8 mouse cellular contexts compared by ENCODE assay signal in the genomic region with DNA sequence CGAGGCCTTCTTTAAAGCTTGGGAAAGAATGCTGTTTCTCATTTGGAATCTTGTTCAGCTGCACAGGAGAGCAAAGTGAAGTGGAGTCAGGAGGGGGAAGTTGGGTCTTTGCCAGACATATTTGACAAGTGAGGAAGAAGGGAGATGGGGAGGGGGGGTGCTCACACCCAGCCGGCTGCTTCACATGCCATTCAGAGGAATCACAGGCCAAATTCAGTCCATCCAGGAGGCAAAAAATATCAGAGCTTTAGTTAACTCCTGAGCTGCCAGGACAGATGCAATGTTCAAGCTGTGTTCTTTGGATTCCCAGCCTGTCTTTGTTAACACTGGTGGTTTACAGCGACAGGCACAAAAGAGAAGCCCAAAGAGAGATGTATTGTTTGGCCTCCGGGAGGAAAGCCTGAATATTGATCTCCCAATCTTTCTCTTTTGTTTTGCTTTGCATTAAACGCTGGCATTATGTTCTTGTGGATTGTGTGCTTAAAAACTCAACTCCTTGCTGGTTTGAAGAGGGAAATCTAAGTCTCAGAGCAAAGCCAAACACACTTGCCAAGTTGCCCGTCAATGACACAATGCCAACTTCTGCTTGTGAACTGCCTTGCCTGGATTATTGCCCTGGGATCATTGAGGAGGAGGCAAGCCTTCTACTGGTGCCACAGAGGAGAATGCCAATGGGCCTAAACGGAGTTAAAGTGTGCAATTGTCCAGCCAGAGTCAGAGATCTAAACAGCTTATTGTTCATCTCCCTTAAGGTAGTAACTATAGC.
DNase-seq lines count a peak whose midpoint lies in the region; ATAC-seq and TF ChIP-seq lines count a peak whose summit lies in the region.

No protein-coding gene starts in this region.

- H3K27me3 ChIP-seq in intestine, embryonic 14.5 days (replicated peaks; ENCODE audit: control insufficient read depth, insufficient read depth, low read length), result no peaks in the 10 kb centered on the region
- no peaks in the 10 kb centered on the region for H3K27me3 ChIP-seq in intestine, postnatal 0 days (replicated peaks; ENCODE audit: control insufficient read depth, insufficient read depth, low read length)
- H3K27me3 ChIP-seq in forebrain, embryonic 13.5 days, result no peaks in the 10 kb centered on the region
- no peaks in the 10 kb centered on the region for H3K27me3 ChIP-seq in hindbrain, embryonic 10.5 days (ENCODE audit: insufficient read depth, poor library complexity, severe bottlenecking)
- no peaks in the 10 kb centered on the region for H3K27me3 ChIP-seq in lung, postnatal 0 days (replicated peaks; ENCODE audit: insufficient read depth, low read length)
- no peaks in the 10 kb centered on the region for H3K27me3 ChIP-seq in stomach, embryonic 16.5 days (ENCODE audit: control insufficient read depth, insufficient read depth, low read length)

- TF ChIP-seq EP300 in lung, postnatal 0 days (IDR thresholded peaks at IDR 0.05), result peak; percentile 97

- H3K4me1 ChIP-seq in intestine, embryonic 14.5 days (replicated peaks; ENCODE audit: control insufficient read depth, insufficient read depth, low read length), result peaks cover 10% of the 10 kb centered on the region
- no peaks in the 10 kb centered on the region for H3K4me1 ChIP-seq in intestine, postnatal 0 days (replicated peaks; ENCODE audit: control insufficient read depth, insufficient read depth, low read length)
- H3K4me1 ChIP-seq in forebrain, embryonic 13.5 days, result peaks cover 46% of the 10 kb centered on the region
- H3K4me1 ChIP-seq in hindbrain, embryonic 10.5 days (replicated peaks), result peaks cover 15% of the 10 kb centered on the region
- peaks cover 4% of the 10 kb centered on the region; the same call in 1 of the 2 replicates for H3K4me1 ChIP-seq in lung, postnatal 0 days (ENCODE audit: insufficient read depth, low read depth, low read length)
- H3K4me1 ChIP-seq in stomach, embryonic 16.5 days (ENCODE audit: control insufficient read depth, insufficient read depth, low read length), result peaks cover 13% of the 10 kb centered on the region

- no peak overlapping the region for H3K9ac ChIP-seq in intestine, embryonic 14.5 days (ENCODE audit: low read length)
- H3K9ac ChIP-seq in intestine, postnatal 0 days (ENCODE audit: low read depth, low read length), result no peak overlapping the region
- no peak overlapping the region for H3K9ac ChIP-seq in forebrain, embryonic 13.5 days
- no peak overlapping the region for H3K9ac ChIP-seq in lung, postnatal 0 days (replicated peaks; ENCODE audit: low read depth)
- no peak overlapping the region for H3K9ac ChIP-seq in stomach, embryonic 16.5 days (ENCODE audit: low read length)

- peak overlapping the region; percentile 20 for H3K27ac ChIP-seq in intestine, embryonic 14.5 days (ENCODE audit: low read depth)
- no peak overlapping the region for H3K27ac ChIP-seq in intestine, postnatal 0 days (ENCODE audit: low read depth, low read length)
- H3K27ac ChIP-seq in forebrain, embryonic 13.5 days, result peak overlapping the region; percentile 85
- peak overlapping the region; percentile 85 for H3K27ac ChIP-seq in hindbrain, embryonic 10.5 days
- H3K27ac ChIP-seq in lung, postnatal 0 days (ENCODE audit: low read length), result peak overlapping the region; percentile 59; the same call in 1 of the 2 replicates
- no peak overlapping the region for H3K27ac ChIP-seq in stomach, embryonic 16.5 days (ENCODE audit: low read length)

- no peak overlapping the region for H3K4me3 ChIP-seq in intestine, embryonic 14.5 days (ENCODE audit: low read depth, low read length)
- H3K4me3 ChIP-seq in intestine, postnatal 0 days (ENCODE audit: low read depth, low read length), result no peak overlapping the region
- H3K4me3 ChIP-seq in forebrain, embryonic 13.5 days, result no peak overlapping the region
- H3K4me3 ChIP-seq in hindbrain, embryonic 10.5 days, result no peak overlapping the region
- H3K4me3 ChIP-seq in lung, postnatal 0 days (ENCODE audit: low read depth, low read length), result no peak overlapping the region
- H3K4me3 ChIP-seq in stomach, embryonic 16.5 days (replicated peaks; ENCODE audit: low read length), result no peak overlapping the region

- ATAC-seq in intestine, embryonic 14.5 days (replicated peaks; ENCODE audit: low FRiP score, low TSS enrichment, low read depth), result peak; percentile 75; the same call in 1 of the 2 replicates
- ATAC-seq in intestine, postnatal 0 days, result no peak
- peak; percentile 94 for ATAC-seq in forebrain, embryonic 13.5 days
- peak; percentile 92 for ATAC-seq in lung, postnatal 0 days
- peak; percentile 44; the same call in 1 of the 2 replicates for ATAC-seq in stomach, embryonic 16.5 days (ENCODE audit: insufficient read depth, low FRiP score)
- ATAC-seq in granulocyte monocyte progenitor cell, adult 5-6 weeks (replicated peaks; ENCODE audit: poor library complexity, severe bottlenecking), result no peak

- H3K36me3 ChIP-seq in intestine, embryonic 14.5 days (ENCODE audit: control insufficient read depth, insufficient read depth, low read length), result no peaks in the 10 kb centered on the region
- no peaks in the 10 kb centered on the region for H3K36me3 ChIP-seq in intestine, postnatal 0 days (ENCODE audit: control insufficient read depth, insufficient read depth)
- no peaks in the 10 kb centered on the region for H3K36me3 ChIP-seq in forebrain, embryonic 13.5 days (ENCODE audit: poor library complexity, severe bottlenecking)
- no peaks in the 10 kb centered on the region for H3K36me3 ChIP-seq in hindbrain, embryonic 10.5 days
- no peaks in the 10 kb centered on the region for H3K36me3 ChIP-seq in lung, postnatal 0 days (ENCODE audit: insufficient read depth, low read length)
- no peaks in the 10 kb centered on the region for H3K36me3 ChIP-seq in stomach, embryonic 16.5 days (ENCODE audit: control insufficient read depth, insufficient read depth, low read length)

- H3K4me2 ChIP-seq in intestine, embryonic 14.5 days (ENCODE audit: low read length), result no peak overlapping the region
- H3K4me2 ChIP-seq in intestine, postnatal 0 days (replicated peaks; ENCODE audit: low read depth), result no peak overlapping the region
- H3K4me2 ChIP-seq in forebrain, embryonic 13.5 days, result peak overlapping the region; percentile 4; the same call in 1 of the 2 replicates
- no peak overlapping the region for H3K4me2 ChIP-seq in lung, postnatal 0 days (replicated peaks; ENCODE audit: low read depth, low read length)
- H3K4me2 ChIP-seq in stomach, embryonic 16.5 days (ENCODE audit: low read depth, low read length), result no peak overlapping the region

- no peaks in the 10 kb centered on the region for H3K9me3 ChIP-seq in intestine, embryonic 14.5 days (ENCODE audit: control insufficient read depth, low read length)
- no peaks in the 10 kb centered on the region for H3K9me3 ChIP-seq in intestine, postnatal 0 days (ENCODE audit: control insufficient read depth)
- no peaks in the 10 kb centered on the region for H3K9me3 ChIP-seq in forebrain, embryonic 13.5 days (replicated peaks)
- H3K9me3 ChIP-seq in hindbrain, embryonic 10.5 days, result no peaks in the 10 kb centered on the region
- H3K9me3 ChIP-seq in lung, postnatal 0 days (ENCODE audit: low read length), result no peaks in the 10 kb centered on the region
- H3K9me3 ChIP-seq in stomach, embryonic 16.5 days (replicated peaks; ENCODE audit: control insufficient read depth, low read length), result no peaks in the 10 kb centered on the region

- DNase-seq in intestine, embryonic 14.5 days (ENCODE audit: low spot score), result peak; percentile 70
- DNase-seq in adrenal gland, postnatal 10 days, result peak; percentile 51
- peak; percentile 59 for DNase-seq in hindbrain, embryonic 10.5 days (ENCODE audit: low spot score)
- peak; percentile 93 for DNase-seq in lung, postnatal 0 days (ENCODE audit: low spot score)

- TF ChIP-seq CTCF in intestine, postnatal 0 days (IDR thresholded peaks at IDR 0.05; ENCODE audit: low read depth), result no peak
- TF ChIP-seq CTCF in lung, postnatal 0 days (IDR thresholded peaks at IDR 0.05), result no peak

- WGBS in intestine, embryonic 14.5 days, result 29% methylated on average over 7 of the region's 7 CpGs
- 40% methylated on average over 7 of the region's 7 CpGs for WGBS in intestine, postnatal 0 days
- 2% methylated on average over 7 of the region's 7 CpGs for WGBS in forebrain, embryonic 13.5 days
- 22% methylated on average over 7 of the region's 7 CpGs for WGBS in hindbrain, embryonic 10.5 days
- 12% methylated on average over 7 of the region's 7 CpGs for WGBS in lung, postnatal 0 days
- 19% methylated on average over 7 of the region's 7 CpGs for WGBS in stomach, embryonic 16.5 days

Comparison
In these comparisons a context has a peak if more than half of its experiments do, and no peak if none do; other contexts are left out.
1. ATAC-seq: peak in intestine, embryonic 14.5 days (single experiment), forebrain, embryonic 13.5 days (single experiment), lung, postnatal 0 days (single experiment) and stomach, embryonic 16.5 days (single experiment); none in intestine, postnatal 0 days (single experiment) and granulocyte monocyte progenitor cell, adult 5-6 weeks (single experiment).
2. H3K27ac ChIP-seq: peak in intestine, embryonic 14.5 days (single experiment), forebrain, embryonic 13.5 days (single experiment), hindbrain, embryonic 10.5 days (single experiment) and lung, postnatal 0 days (single experiment); none in intestine, postnatal 0 days (single experiment) and stomach, embryonic 16.5 days (single experiment).
3. Peak in every context shown above with its lines, with median percentiles within 50 percentile points of each other: DNase-seq.